Mouse (Mus musculus) right cerebral cortex, adult 18-20 months (tissue): Measurements from ENCODE around the gene Lmo1.

Source experiments
- DNase-seq: peaks from one replicate; pipeline ENCODE4 v3.0.0; 2022; ENCODE audit warnings: mixed read lengths

Gene Lmo1

GRCm38 (mm10) chr7:109174949-109175669, at the start of gene Lmo1:
Gene Lmo1 (minus strand): TSS chr7:109175207.
- DNase-seq = no peak

- no peak for DNase-seq
These were observed 46.7 kb upstream of the Lmo1 start for GRCm38 (mm10) chr7:109221716-109222110.

GRCm38 (mm10) chr7:109220766-109221715, 46.0 kb upstream of the Lmo1 start:
- DNase-seq = no peak

GRCm38 (mm10) chr7:109220026-109220425, 45.0 kb upstream of the Lmo1 start:
- DNase-seq = no peak

DNA sequence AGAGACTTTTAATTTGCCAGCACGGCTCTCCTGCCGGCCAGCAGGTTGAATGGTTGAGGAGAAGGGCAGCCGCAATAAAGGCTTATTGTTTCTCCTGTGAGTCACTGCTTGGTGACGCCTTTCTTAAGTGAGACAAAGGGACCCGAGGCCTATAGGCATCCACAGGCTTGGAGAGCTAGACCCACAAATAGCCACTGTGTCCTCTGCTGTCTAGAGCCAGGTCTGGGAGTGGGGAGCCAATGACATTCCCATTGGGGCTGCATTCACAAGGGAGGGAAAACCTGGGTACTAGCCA, 43.9 kb upstream of the Lmo1 start:
- DNase-seq = no peak

- DNase-seq = peak; percentile 66
These were observed 43.3 kb upstream of the Lmo1 start for GRCm38 (mm10) chr7:109218130-109218976.

- DNase-seq = no peak
These were observed 34.8 kb upstream of the Lmo1 start for GRCm38 (mm10) chr7:109209804-109210203.

DNA sequence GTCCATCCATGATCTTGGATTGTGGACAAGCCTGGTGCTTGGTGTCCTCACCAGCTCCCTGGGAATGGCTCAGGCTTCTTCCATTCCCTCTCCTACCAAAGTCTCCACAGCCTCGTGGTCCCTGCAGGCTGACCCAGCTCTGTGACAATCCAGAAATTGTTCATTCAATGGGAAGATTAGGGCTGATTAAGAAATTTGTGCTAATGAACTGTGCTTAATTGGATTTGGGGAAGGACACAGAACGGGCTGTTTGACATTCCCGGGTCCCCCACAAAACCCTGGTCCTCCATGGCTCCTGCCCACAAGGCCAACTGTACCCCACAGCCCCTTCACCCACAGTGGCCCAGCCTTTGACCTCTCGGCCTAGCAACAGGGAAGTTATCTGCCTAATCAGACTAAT, 32.8 kb upstream of the Lmo1 start:
- DNase-seq = no peak

DNA sequence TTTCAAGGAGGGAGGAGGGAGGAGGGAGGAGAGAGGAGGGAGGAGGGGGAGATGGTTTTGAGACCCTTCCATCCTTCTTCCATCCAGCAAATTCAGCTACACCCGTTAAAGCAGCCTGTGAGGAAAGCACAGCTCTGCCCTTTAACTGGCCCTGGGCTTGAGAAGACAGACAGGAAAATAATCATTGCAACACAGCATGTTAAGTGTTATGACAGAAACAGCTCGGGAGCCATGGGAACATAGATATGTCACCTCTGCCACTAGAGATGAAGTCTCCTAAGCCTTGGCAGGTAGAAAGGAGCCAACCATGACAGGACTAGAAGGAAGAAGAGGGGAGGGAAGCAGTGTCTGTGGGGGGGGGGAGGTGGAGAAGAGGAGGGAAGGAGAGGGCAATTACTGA, 31.4 kb upstream of the Lmo1 start:
- no peak for DNase-seq

DNA sequence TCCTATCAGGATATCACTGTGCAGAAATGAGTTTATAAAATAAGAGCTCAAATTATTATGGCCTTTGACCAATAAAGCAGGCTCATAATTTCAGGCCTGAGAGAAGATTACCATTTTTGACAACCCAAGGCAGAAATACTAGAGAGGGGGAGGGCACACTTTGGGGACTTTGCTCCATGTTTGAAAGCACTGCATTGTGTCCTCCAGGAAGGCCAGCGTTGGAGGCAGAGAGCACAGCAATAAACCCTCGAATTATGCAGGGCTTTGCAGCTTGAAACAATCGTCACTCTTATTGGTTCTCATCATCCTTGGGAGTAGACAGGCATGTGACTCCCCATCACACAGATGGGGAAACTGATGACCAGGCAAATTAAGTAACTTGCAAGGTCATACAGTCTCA, 28.1 kb upstream of the Lmo1 start:
- no peak for DNase-seq

DNA sequence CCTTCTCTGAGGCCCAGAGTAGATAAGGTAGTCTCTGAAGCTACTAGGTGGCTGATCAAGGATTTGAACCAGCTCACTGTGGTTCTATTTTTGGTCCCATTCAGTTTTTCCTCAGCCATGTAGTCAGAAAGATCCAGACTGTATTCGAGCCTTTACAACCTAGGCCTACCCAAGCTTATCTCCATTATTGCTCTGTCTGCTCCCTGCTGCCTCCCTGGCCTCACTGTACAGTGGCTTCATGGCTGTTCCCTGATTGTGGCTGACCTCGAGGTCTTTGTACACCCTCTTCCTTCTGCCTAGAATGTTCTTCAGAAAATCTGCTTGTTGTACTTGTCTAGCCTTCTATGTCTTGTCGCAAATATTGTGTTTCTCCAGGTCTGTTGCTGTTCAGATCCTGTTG, 25.6 kb upstream of the Lmo1 start:
- DNase-seq = no peak

GRCm38 (mm10) chr7:109197161-109197650, 22.2 kb upstream of the Lmo1 start:
- no peak for DNase-seq

DNA sequence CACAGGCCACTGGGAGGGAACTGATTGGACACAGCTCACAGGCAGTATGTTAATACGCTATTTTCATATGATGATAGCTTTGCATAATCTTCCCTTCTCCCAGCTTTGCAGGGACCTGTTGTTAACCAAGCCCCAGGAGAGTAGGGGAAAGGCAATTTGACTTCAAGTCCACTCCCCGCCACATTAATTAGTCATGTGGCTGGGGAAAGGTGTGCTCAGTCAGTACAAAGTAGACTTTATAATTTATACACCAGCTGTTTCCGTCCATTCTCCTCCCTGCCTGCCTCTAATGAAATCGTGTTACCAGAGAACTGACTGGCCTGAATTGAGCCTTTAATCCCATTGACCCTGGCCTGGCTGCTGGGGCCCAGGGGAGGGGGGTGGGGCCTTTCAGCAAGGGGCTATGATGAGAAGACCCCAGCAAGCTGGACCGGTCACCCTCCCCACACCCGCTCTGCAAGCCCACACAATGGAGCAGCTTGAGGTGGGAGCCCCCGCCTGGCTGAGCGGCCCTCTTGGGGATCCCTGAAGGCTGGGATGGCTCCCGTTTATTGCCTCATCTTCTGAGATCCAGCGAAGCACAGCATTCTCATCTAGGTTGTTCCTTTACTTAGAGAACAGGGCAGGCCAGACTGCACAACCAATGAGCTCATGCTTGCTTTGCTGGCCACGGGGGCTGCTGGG, 21.5 kb upstream of the Lmo1 start:
- no peak for DNase-seq

DNA sequence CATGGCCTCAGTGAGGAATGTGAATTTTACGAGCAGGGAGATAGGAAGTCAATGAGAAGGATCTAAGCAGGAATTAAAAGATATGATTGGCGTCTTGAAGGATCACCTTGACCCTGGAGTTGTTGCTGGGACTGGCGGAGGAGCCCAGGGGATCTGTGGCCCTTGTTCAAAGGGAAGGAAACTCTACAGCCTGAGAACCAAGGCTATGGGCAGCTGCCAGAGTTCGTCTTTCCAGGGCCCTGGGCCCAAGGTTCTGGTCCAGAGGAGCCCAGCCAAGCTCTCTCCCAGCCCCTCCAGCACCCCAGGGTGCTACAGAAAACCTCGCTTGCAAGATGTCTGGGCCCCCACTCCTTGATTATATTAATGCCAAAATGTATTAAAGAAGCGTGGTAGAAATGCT, 21.0 kb upstream of the Lmo1 start:
- DNase-seq = no peak

- DNase-seq = no peak
These were observed 19.8 kb upstream of the Lmo1 start for GRCm38 (mm10) chr7:109194850-109195249.

- no peak for DNase-seq
These were observed 12.4 kb upstream of the Lmo1 start for GRCm38 (mm10) chr7:109187244-109188035.

- no peak for DNase-seq
These were observed 11.0 kb upstream of the Lmo1 start for GRCm38 (mm10) chr7:109185975-109186374.

- DNase-seq = no peak
These were observed 10.6 kb upstream of the Lmo1 start for GRCm38 (mm10) chr7:109185564-109185963.

- DNase-seq = no peak
These were observed 1.7 kb upstream of the Lmo1 start for GRCm38 (mm10) chr7:109176688-109177087.

DNA sequence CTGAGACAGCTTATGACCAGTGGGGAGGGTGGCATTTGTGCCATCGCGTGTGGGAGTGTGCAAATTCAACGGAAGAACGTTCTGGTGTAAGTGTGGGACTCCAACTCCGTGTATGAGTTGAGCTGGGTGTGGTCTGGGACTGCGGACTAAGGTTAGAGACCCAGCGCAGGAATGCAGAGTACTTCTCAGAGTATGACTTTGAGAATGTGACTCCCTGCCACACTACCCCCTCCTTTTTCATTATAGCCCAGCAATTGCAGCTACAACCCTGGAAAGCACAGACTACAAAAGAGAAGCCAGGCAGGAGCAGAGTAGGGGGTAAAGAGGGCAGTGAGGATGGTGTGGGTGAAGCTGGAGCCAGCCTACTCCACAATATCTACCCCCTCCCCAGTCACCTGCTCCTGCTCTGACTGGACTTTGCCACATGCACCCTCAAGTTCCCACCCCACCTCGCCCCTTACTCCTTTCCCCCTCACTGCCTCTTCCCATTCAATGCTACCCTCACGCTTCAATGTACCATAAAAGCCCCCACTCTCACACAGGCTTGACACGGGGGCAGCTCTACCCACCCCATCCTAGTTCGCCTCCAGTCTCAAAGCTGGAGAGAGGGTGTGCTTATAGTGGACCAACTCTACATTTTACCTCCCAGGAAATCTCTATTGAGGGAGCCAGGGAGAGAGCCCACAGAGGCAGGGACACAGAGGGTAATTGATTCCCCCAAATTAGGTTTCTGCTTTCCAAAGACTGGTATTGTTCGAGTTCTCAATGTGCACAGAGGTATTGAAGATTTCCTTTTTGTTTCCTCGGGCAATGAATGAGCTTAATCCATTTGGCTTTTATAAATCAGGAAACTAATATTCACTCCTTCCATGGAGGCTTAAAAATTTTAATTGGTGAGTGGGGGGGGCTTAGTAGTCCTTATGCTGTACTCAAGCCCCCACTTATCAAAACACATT, 941 bp upstream of the Lmo1 start:
- no peak for DNase-seq
